Mouse (Mus musculus): Measurements from ENCODE around the gene Akap2. TPM values are rescaled to one million over a fixed set of nuclear protein-coding genes. Genes with fewer than 3 reads are reported as not detected.

The Akap2 gene
- total RNA-seq, 2 experiments from 2014 or later = not detected

DNA sequence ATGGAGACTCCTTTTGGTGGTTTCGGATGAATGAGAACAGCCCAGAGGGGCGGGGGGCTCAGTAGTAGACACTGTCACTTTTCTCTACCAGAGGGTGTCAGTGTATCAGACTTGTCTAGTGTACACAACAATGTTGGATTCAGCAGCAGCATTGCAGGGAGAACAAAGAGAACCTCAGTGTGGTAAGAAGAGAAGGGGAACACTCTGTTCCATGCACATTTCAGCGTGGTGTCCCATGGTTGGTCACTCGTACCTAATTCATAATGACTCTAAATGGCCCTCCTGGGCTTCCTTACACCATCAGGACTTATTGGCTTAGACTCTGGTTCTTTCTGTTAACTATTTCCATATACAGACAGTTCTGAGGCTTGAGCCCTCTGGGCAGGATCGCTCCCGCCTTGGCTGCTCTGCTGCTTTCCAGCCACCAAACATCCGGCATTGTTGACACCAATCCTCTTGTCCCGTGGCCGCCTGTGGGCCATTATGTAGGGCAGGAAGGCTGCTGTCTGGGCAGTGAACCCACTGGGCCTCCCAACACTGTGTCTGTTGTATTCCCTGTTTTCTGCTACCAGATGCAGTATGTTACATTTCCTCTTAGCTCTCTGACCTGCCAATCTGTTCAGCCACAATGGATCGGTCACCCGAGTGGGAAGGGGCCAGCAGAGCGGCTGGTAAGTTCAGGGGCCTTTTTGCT lies 19.4 kb upstream of the Akap2 start:
- ATAC-seq (replicated peaks; ENCODE audit: low FRiP score, poor library complexity, severe bottlenecking) = no peak

DNA sequence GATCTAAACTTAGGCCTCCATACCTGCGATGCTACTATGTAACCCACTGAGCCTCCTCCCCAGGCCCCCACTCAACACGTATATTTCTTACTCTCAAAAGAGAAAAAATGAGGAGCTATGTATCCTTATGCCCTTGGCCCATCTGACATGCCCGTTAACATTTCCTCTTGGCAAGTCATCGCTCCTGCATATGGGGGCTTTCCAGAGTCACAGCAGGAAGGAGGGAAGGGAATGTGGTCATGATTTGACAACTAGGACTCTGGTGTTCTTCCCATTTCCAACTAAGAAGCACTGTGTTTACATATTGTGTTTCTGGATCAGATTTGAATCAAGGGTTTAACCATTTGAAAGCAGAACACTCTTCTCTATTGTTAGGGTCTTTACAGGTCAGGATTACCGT lies 15.9 kb upstream of the Akap2 start:
- ATAC-seq (replicated peaks; ENCODE audit: low FRiP score, poor library complexity, severe bottlenecking) = no peak

DNA sequence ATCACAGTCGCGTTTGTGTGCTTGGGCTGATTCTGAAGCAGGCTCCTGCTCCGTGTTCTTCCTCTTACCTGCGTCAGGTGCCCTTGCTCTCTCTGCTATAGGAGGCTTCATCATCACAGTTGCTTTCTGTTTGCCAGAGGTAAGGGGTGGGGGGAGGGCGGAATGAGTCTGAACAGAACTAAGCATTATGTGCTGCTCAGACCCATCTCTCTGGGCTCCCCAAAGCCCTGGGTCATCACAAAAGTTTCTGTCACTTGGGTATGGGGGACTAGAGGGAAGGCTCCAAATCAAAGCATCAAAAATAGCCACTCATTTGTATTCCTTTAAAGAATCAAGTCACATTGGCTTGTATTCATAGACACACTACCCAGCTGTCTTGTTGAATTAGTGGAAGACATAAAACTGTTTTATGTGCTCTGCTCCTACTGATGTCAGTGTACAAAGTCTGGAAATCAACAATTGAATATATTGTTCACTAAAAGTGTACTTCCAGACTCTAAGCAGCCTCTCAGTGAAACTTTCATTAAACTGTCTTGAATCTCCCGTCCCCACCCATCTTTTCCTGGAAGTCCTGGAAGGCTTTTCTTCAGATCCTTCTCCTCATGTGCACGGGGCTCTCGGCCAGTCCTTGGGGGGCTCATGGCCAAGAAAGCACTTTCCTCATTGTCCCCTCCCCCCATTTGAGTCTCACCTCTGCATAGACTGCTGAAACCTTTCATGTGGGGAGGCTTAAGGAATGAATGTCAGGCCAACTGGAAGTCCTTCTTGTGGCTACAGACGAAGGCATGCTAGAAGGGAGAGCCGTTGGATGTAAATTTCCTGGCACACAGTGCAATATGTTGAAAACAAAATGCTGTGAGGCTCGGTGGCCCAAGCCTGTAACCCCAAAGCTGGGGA lies 13.6 kb upstream of the Akap2 start:
- ATAC-seq (replicated peaks; ENCODE audit: low FRiP score, poor library complexity, severe bottlenecking) = no peak

GRCm38 (mm10) chr4:57704575-57704974 lies 12.9 kb upstream of the Akap2 start:
- no peak for ATAC-seq (replicated peaks; ENCODE audit: low FRiP score, poor library complexity, severe bottlenecking)

DNA sequence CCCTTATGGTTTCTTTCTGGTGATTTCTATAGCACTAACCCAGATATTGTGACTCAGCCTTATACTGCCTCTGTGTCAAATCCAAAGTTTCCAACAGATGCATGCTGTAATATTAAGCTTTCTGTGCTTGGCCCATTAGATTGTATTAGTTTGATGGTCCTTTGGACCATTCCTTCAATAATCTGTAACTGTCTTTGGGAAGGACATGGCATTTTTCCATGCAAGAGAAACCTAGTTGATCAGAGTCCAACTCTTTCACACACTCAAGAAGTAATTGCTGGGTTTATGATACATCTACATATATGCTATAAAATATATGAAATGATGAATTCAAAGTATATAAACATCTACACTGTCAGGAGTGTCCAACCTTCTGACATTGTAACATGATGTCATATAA lies 1.6 kb upstream of the Akap2 start:
- ATAC-seq (replicated peaks; ENCODE audit: low FRiP score, poor library complexity, severe bottlenecking) = no peak

- ATAC-seq (replicated peaks; ENCODE audit: low FRiP score, poor library complexity, severe bottlenecking) = no peak
These were observed 722 bp upstream of the Akap2 start for GRCm38 (mm10) chr4:57716735-57717134.

- no peak for ATAC-seq (replicated peaks; ENCODE audit: low FRiP score, poor library complexity, severe bottlenecking)
These were observed 1.9 kb downstream of the Akap2 start for GRCm38 (mm10) chr4:57719370-57719769.

DNA sequence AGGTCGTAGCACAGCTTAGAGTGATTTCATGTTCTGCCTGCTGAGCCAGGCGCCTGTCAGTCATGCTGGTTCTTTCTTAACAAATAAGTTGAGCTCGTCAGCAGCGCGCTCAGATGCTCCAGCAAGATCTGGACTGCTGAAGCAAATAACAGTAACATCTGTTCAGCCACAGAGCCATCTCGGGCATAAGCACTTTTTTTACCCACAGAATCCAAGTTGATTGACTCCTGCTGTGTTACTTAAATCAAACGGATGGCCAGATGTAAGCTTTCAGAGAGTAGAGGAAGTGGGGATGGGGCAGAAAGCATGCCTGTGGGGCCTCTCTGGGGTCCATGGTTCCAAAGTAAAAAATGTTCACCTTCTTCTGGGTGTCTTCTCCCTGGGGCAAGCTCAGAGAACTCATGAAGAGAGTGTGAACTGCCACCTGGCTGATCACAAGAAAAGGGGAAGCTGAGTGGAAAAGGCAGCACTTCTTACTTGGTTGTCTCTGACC lies 3.5 kb downstream of the Akap2 start:
- no peak for ATAC-seq (replicated peaks; ENCODE audit: low FRiP score, poor library complexity, severe bottlenecking)

DNA sequence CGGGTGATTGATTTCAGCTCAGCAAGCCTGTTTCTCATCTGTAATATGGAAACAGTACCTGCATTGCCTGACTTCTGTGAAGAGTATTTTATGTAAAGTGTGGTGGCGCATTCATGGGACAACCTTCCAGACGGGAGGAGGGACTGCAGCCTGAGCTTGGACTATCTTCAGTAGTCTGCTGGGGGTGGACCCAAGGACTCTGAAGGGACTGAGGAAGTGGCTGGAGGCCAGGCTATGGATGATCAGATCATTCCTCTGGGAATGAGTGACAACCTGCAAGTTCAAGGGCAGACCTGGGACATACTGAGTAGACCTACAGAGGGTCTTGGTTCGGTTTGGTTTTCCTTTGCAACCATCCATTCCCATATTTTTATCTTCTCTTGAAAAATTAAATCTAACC lies 4.8 kb downstream of the Akap2 start:
- no peak for ATAC-seq (replicated peaks; ENCODE audit: low FRiP score, poor library complexity, severe bottlenecking)

- ATAC-seq (replicated peaks; ENCODE audit: low FRiP score, poor library complexity, severe bottlenecking) = no peak
These were observed 6.2 kb downstream of the Akap2 start for GRCm38 (mm10) chr4:57723659-57724058.

GRCm38 (mm10) chr4:57725569-57725968 lies 8.1 kb downstream of the Akap2 start:
- no peak for ATAC-seq (replicated peaks; ENCODE audit: low FRiP score, poor library complexity, severe bottlenecking)

DNA sequence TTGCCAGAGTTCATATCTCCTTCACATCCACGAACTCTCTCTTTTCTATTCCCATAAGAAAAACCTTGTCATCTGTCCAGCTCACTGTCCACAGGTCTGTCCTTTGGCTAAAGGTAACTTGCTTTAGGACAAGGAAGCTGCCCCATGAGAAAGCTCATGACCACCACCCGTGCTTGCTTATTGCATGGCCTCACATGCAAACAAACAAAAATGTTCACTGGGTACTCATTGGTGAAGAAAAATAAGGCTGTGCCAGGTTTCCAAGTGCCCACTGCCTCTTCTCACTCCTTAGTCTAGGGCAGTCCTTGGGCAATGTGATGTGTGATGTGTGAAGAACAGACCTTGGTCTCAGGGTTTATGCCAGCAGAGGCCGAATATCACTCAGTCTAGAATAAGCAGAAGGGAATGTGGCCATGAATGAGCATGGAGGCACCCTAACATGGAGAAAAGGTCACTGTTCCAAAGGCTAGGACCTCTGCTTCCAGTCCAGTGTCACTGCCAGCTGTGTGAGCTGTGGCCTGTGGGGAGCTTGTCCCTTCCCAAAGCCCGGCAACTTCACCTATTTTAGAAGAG lies 11.2 kb downstream of the Akap2 start:
- no peak for ATAC-seq (replicated peaks; ENCODE audit: low FRiP score, poor library complexity, severe bottlenecking)

- no peak for ATAC-seq (replicated peaks; ENCODE audit: low FRiP score, poor library complexity, severe bottlenecking)
These were observed 12.6 kb downstream of the Akap2 start for GRCm38 (mm10) chr4:57730047-57730446.

- no peak for ATAC-seq (replicated peaks; ENCODE audit: low FRiP score, poor library complexity, severe bottlenecking)
These were observed 13.5 kb downstream of the Akap2 start for GRCm38 (mm10) chr4:57730801-57731598.

- no peak for ATAC-seq (replicated peaks; ENCODE audit: low FRiP score, poor library complexity, severe bottlenecking)
These were observed 14.9 kb downstream of the Akap2 start for GRCm38 (mm10) chr4:57732351-57732750.

- no peak for ATAC-seq (replicated peaks; ENCODE audit: low FRiP score, poor library complexity, severe bottlenecking)
These were observed 16.0 kb downstream of the Akap2 start for GRCm38 (mm10) chr4:57733445-57733844.

GRCm38 (mm10) chr4:57735426-57735825 lies 18.0 kb downstream of the Akap2 start:
- no peak for ATAC-seq (replicated peaks; ENCODE audit: low FRiP score, poor library complexity, severe bottlenecking)

DNA sequence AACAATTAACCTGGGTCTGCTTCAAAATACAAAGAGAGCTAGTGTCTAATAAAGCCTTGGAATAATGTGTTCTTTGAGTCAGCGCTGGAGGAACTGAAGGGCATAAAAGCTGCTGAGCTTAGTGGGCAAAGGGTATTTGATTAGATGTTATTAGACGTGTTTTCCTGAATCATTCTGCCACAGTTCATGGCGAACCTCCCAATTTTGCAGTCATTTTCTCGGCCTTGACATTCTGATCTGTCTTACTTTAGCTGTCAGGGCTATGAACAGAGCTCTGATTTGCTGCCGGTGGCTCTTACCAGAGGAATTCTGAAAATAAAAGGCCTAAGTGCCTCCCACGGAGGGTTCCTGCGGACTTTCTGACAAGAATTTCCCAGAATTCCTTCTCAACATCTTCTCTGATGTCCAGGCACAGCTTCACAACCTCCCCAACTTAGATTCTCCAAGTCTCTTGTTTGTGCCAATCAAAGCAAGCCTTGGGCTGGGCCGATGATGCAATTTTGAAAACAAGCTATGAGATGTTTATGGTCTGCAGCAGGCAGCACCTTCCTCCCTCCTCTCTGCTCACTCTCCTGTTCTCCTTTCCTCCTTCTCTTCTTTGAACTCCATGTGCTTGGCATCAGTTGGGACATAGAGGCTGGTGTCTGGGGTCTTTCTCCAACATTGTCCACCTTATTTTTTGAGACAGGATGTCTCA lies 21.5 kb downstream of the Akap2 start:
- no peak for ATAC-seq (replicated peaks; ENCODE audit: low FRiP score, poor library complexity, severe bottlenecking)

GRCm38 (mm10) chr4:57743325-57743929 lies 26.0 kb downstream of the Akap2 start:
- ATAC-seq (replicated peaks; ENCODE audit: low FRiP score, poor library complexity, severe bottlenecking) = no peak

All from erythroid progenitor cell, adult 5-6 weeks (primary cell).